Mouse (Mus musculus) testis, adult 2 months (tissue): ENCODE measurements around the gene Cog3. TPM values are rescaled to one million over a fixed set of nuclear protein-coding genes. Genes with fewer than 3 reads are reported as not detected.

Experiments used
- H3K27ac ChIP-seq: fragments of 200-500 bp; 2 replicates; pipeline ENCODE4 v1.5.1; 2012; ENCODE audit warnings: low read depth, low read length; ENCODE audit not compliant: control insufficient read depth, insufficient read depth
- H3K27me3 ChIP-seq: fragments of 200-500 bp; 2 replicates; pipeline ENCODE4 v1.6.1; 2012; ENCODE audit warnings: mild to moderate bottlenecking, low read length, moderate library complexity; ENCODE audit not compliant: control insufficient read depth, insufficient read depth
- H3K36me3 ChIP-seq: fragments of 200-500 bp; 2 replicates; pipeline ENCODE4 v1.6.1; 2012; ENCODE audit warnings: mild to moderate bottlenecking, low read length; ENCODE audit not compliant: control insufficient read depth, insufficient read depth
- H3K4me1 ChIP-seq: fragments of 200-500 bp; 2 replicates; pipeline ENCODE4 v1.6.1; 2012; ENCODE audit warnings: low read length; ENCODE audit not compliant: control insufficient read depth, insufficient read depth
- H3K4me3 ChIP-seq: fragments of 200-500 bp; 2 replicates; pipeline ENCODE4 v1.5.1; 2012; ENCODE audit warnings: low read depth, mild to moderate bottlenecking, low read length, moderate library complexity, mixed read lengths; ENCODE audit not compliant: control insufficient read depth
- CTCF ChIP-seq: fragments of 200-500 bp; IDR thresholded peaks from 2 replicates; pipeline ENCODE4 v1.5.1; 2012; ENCODE audit warnings: low read depth, mild to moderate bottlenecking, inconsistent platforms, low read length, moderate library complexity; ENCODE audit not compliant: control insufficient read depth, insufficient read depth, insufficient replicate concordance
- POLR2A ChIP-seq: fragments of 200-500 bp; IDR thresholded peaks from 2 replicates; pipeline ENCODE4 v1.6.1; 2012; ENCODE audit warnings: low read depth, mild to moderate bottlenecking, inconsistent platforms, low read length, moderate library complexity; ENCODE audit not compliant: control insufficient read depth
- polyA plus RNA-seq: library from polyadenylated mRNA; depleted of rRNA; stranded (reverse); fragments of >200 nt; gene quantifications from 2 replicates; pipeline ENCODE4 v1.2.3, GENCODE M21; 2012

Gene Cog3
- polyA plus RNA-seq, 1 experiment = 10.1 TPM

- TF ChIP-seq CTCF (no peak), POLR2A (no peak)
- no peak overlapping the region for H3K27ac ChIP-seq
- H3K36me3 ChIP-seq = peaks cover 3% of the 10 kb centered on the region
- H3K4me3 ChIP-seq = no peak overlapping the region
- no peaks in the 10 kb centered on the region for H3K4me1 ChIP-seq
- H3K27me3 ChIP-seq = no peaks in the 10 kb centered on the region
These were observed 37.9 kb downstream of the Cog3 start for GRCm38 (mm10) chr14:75716410-75716809.

DNA sequence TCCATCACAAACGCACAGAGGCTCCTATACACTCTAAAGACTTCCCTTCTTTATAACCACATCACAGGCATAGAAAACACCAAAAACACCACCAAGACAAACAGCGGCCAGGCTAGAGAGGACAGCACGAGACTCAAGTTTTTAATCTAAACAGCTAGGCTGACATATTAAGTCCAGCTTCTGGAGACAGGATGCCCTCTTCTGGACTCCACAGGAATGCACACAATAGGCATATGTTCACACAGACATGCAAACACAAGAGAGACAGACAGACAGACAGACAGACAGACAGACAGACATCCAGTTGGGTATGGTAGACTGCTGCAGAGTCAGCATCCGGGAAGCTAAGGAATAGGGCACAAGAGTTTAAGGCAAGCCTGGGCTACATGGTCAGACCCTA is 40.7 kb downstream of the Cog3 start:
- H3K4me1 ChIP-seq = no peaks in the 10 kb centered on the region
- TF ChIP-seq CTCF (no peak), POLR2A (no peak)
- H3K4me3 ChIP-seq = no peak overlapping the region
- no peak overlapping the region for H3K27ac ChIP-seq
- no peaks in the 10 kb centered on the region for H3K27me3 ChIP-seq
- H3K36me3 ChIP-seq = peaks cover 3% of the 10 kb centered on the region

DNA sequence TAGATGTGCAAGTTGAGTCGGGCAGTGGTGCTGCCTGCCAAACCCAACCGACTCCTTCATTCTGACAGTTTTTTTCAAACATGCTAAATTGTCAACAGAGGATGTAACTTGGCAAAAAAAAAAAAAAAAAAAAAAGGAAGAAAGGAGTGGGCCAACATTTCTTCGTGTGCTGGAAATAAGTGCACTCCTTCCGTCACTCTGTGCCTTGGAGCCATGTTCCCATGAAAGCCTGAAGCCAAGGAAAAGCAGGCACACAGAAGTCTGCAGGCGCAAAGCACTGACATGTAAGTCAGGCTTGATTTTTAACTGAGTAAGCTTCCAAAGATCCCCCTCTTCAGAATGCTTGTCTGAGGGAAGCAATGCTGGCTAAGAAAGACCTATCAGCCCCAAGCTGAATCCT is 41.6 kb downstream of the Cog3 start:
- peaks cover 3% of the 10 kb centered on the region for H3K36me3 ChIP-seq

GRCm38 (mm10) chr14:75711731-75712130 is 42.6 kb downstream of the Cog3 start:
- TF ChIP-seq POLR2A (no peak), CTCF (no peak)
- Histone ChIP-seq H3K4me3 (no peak overlapping the region), H3K27ac (no peak overlapping the region), H3K36me3 (peaks cover 3% of the 10 kb centered on the region), H3K4me1 (no peaks in the 10 kb centered on the region), H3K27me3 (no peaks in the 10 kb centered on the region)

More for the DNA sequence above, 41.6 kb downstream of the Cog3 start:
- no peaks in the 10 kb centered on the region for H3K27me3 ChIP-seq
- H3K4me1 ChIP-seq = no peaks in the 10 kb centered on the region
- no peak overlapping the region for H3K4me3 ChIP-seq
- H3K27ac ChIP-seq = no peak overlapping the region
- TF ChIP-seq POLR2A (no peak), CTCF (no peak)

DNA sequence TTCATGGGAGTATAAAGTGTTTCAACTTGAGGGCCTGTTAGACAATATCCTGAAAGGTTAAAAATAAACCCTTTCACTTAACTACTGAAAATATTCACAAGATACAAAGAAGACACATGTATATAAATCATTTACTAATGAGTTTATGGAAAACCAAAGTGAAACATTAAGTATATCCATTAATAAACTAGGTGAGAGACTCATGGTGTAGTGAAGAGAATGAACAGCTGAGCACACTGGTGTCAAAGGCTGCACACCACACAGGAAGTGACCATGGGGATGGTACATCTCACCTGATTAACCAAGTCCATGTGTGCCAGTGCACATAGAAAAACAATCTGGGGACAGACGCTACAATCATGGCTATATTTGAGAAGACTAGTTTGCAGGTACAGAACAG is 45.3 kb downstream of the Cog3 start:
- Histone ChIP-seq H3K4me3 (no peak overlapping the region), H3K27ac (no peak overlapping the region), H3K4me1 (no peaks in the 10 kb centered on the region), H3K36me3 (peaks cover 3% of the 10 kb centered on the region), H3K27me3 (no peaks in the 10 kb centered on the region)
- TF ChIP-seq CTCF = no peak
- TF ChIP-seq POLR2A = no peak

GRCm38 (mm10) chr14:75707771-75708170 is 46.5 kb downstream of the Cog3 start:
- Histone ChIP-seq H3K4me1 (no peaks in the 10 kb centered on the region), H3K27me3 (no peaks in the 10 kb centered on the region), H3K27ac (no peak overlapping the region), H3K4me3 (no peak overlapping the region), H3K36me3 (no peaks in the 10 kb centered on the region; the same call in 1 of the 2 replicates)
- TF ChIP-seq CTCF = no peak

- no peak for TF ChIP-seq POLR2A
- no peak for TF ChIP-seq CTCF
- no peak overlapping the region for H3K4me3 ChIP-seq
- H3K27me3 ChIP-seq = no peaks in the 10 kb centered on the region
- no peak overlapping the region for H3K27ac ChIP-seq
- peaks cover 1% of the 10 kb centered on the region; the same call in 1 of the 2 replicates for H3K36me3 ChIP-seq
- H3K4me1 ChIP-seq = no peaks in the 10 kb centered on the region
These were observed 47.7 kb downstream of the Cog3 start for GRCm38 (mm10) chr14:75706647-75707046.

DNA sequence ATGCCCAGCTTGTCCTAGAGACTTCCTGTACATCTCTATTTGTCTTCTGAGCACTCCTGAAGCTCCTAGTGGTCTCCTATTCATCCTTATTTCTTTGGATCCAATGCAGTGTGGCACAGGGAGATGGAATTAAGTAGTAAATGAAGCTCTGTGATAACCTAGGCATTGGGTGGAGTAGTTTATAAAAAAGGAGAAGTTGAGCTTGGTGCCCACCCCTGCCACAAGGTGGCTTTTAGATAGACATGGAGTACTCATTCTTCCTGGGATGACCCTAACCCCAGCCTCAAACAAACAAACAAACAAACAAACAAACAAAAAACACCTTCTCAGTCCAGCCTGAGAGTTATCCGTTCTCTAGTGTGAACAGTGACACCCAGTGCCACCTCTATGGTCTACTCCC is 56.4 kb downstream of the Cog3 start:
- Histone ChIP-seq H3K27me3 (no peaks in the 10 kb centered on the region), H3K4me3 (no peak overlapping the region), H3K36me3 (peaks cover 1% of the 10 kb centered on the region; the same call in 1 of the 2 replicates)

DNA sequence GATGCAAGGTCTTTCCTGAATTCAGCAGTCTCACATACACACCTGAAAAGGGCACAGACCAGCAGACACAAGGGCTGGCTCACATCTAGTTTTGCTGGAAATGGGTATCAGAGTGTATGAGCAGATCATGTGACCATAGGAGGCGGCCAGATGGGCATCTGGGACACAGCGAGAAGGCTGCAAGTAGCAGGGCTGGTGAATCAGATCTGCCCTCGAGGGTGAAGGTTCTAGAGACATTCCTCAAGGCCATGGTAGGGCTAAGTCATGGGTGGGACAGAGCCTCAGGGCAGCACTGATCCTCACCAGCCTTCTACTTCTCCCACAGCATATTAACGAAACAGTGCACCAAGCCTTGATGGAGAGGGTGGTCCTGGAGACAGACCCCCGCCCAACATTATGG is 58.2 kb downstream of the Cog3 start:
- Histone ChIP-seq H3K4me1 (no peaks in the 10 kb centered on the region), H3K4me3 (no peak overlapping the region), H3K27ac (no peak overlapping the region), H3K36me3 (no peaks in the 10 kb centered on the region; the same call in 1 of the 2 replicates), H3K27me3 (no peaks in the 10 kb centered on the region)
- TF ChIP-seq CTCF = no peak
- TF ChIP-seq POLR2A = no peak

More for the DNA sequence above, 56.4 kb downstream of the Cog3 start:
- Histone ChIP-seq H3K4me1 (no peaks in the 10 kb centered on the region), H3K27ac (no peak overlapping the region)
- TF ChIP-seq CTCF (no peak), POLR2A (no peak)
